Mouse (Mus musculus): ENCODE measurements around the gene Sema3g. TPM values are rescaled to one million over a fixed set of nuclear protein-coding genes. Genes with fewer than 3 reads are reported as not detected.

The Sema3g gene
- polyA plus RNA-seq, 1 experiment from 2014 or later = 3.8 TPM

DNA sequence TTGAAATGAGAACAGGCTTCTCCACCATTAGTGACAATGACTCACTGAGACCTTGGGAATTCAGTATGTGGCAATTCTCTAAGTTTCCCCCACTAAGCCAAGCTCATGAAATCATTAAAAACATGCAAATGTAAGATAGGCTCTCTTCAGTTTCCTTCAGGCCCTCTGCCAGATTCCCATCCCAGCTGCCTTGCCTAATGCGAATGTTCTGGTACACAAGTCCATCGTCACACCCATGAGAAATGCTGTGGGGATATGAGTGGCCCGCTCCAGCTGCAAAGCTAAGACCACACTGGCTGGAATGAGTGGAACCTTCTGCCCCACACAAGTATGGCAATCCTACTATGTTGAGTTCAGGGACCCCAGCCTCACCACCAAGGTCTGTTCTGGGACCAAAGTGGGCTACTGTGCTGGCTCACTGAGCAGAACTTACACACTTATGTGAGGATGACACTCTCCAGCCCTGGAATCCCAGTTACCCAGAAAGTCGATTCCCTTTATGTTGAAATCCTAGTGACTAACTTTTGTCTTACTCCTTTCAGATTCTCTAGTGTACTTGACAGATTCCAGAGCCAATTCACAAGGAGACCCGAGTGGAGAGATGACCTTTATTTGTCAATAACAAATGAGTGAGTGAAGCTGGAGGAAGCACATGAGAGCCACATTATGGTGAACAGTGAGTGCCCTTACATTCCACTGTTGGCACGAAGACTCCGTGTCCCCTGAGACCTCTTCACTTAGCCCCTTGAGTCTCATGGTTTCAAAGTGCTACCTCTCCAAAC, 19.6 kb downstream of the Sema3g start:
- H3K9me3 ChIP-seq (replicated peaks) = no peaks in the 10 kb centered on the region
- H3K9ac ChIP-seq = no peak overlapping the region
- H3K27ac ChIP-seq = no peak overlapping the region
- H3K4me1 ChIP-seq = peaks cover 14% of the 10 kb centered on the region
- 85% methylated on average over 7 of the region's 7 CpGs for WGBS
- 0 out of 2 replicates have a peak, but pooled peaks cover 6% of the 10 kb centered on the region for H3K36me3 ChIP-seq
- H3K4me2 ChIP-seq = no peak overlapping the region
- no peak overlapping the region for H3K4me3 ChIP-seq (replicated peaks)
- no peak for ATAC-seq (replicated peaks; ENCODE audit: low FRiP score)
- H3K27me3 ChIP-seq = no peaks in the 10 kb centered on the region

GRCm38 (mm10) chr14:31240528-31240927, 22.9 kb downstream of the Sema3g start:
- WGBS = 63% methylated on average over 3 of the region's 3 CpGs
- H3K27ac ChIP-seq = no peak overlapping the region
- 0 out of 2 replicates have a peak, but pooled peaks cover 6% of the 10 kb centered on the region for H3K36me3 ChIP-seq
- no peaks in the 10 kb centered on the region for H3K9me3 ChIP-seq (replicated peaks)
- no peaks in the 10 kb centered on the region for H3K4me1 ChIP-seq
- H3K9ac ChIP-seq = no peak overlapping the region
- no peak overlapping the region for H3K4me2 ChIP-seq
- ATAC-seq (replicated peaks; ENCODE audit: low FRiP score) = no peak
- H3K4me3 ChIP-seq (replicated peaks) = no peak overlapping the region
- no peaks in the 10 kb centered on the region for H3K27me3 ChIP-seq

- Histone ChIP-seq H3K9me3 (replicated peaks) (no peaks in the 10 kb centered on the region), H3K27ac (no peak overlapping the region), H3K4me1 (peaks cover under 1% of the 10 kb centered on the region; the same call in 1 of the 2 replicates), H3K27me3 (no peaks in the 10 kb centered on the region), H3K9ac (no peak overlapping the region), H3K36me3 (no peaks in the 10 kb centered on the region), H3K4me2 (no peak overlapping the region), H3K4me3 (replicated peaks) (no peak overlapping the region)
- ATAC-seq (replicated peaks; ENCODE audit: low FRiP score) = no peak
- WGBS = 86% methylated on average over 1 of the region's 1 CpGs
Observed at GRCm38 (mm10) chr14:31244777-31245176, 27.1 kb downstream of the Sema3g start.

GRCm38 (mm10) chr14:31245946-31246345, 28.3 kb downstream of the Sema3g start:
- Histone ChIP-seq H3K36me3 (no peaks in the 10 kb centered on the region), H3K27ac (no peak overlapping the region), H3K27me3 (no peaks in the 10 kb centered on the region), H3K4me1 (peaks cover 8% of the 10 kb centered on the region), H3K4me2 (no peak overlapping the region), H3K9me3 (replicated peaks) (no peaks in the 10 kb centered on the region), H3K9ac (no peak overlapping the region), H3K4me3 (replicated peaks) (no peak overlapping the region)
- no peak for ATAC-seq (replicated peaks; ENCODE audit: low FRiP score)
- WGBS = 90% methylated on average over 1 of the region's 1 CpGs

DNA sequence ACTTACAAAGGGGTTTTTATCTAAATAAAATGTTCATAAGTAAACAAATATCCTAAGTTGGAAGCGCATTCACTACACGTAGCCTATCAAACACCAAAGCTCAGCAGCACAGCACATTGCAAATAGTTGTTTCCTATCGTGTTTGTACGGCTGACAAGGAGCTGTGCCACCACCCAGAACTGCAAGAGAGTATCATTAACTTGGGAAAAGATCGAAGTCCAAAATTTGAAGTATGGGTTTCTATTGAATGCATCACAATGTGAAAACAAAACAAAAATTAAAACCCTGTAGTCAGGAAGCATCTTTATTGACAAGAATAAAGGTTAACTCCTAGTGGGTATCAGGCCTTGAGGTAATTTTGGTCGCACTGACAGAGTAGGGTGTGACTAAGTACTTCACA, 30.7 kb downstream of the Sema3g start:
- Histone ChIP-seq H3K4me2 (no peak overlapping the region), H3K4me3 (replicated peaks) (no peak overlapping the region), H3K27me3 (no peaks in the 10 kb centered on the region), H3K27ac (no peak overlapping the region), H3K9ac (no peak overlapping the region), H3K36me3 (peaks cover 10% of the 10 kb centered on the region), H3K9me3 (replicated peaks) (no peaks in the 10 kb centered on the region), H3K4me1 (peaks cover 21% of the 10 kb centered on the region)
- 92% methylated on average over 6 of the region's 6 CpGs for WGBS
- no peak for ATAC-seq (replicated peaks; ENCODE audit: low FRiP score)

- peak overlapping the region; percentile 100 for H3K4me3 ChIP-seq (replicated peaks)
- no peaks in the 10 kb centered on the region for H3K27me3 ChIP-seq
- H3K27ac ChIP-seq = peak overlapping the region; percentile 99
- H3K4me1 ChIP-seq = peaks cover 21% of the 10 kb centered on the region
- peak; percentile 10; the same call in 1 of the 2 replicates for ATAC-seq (replicated peaks; ENCODE audit: low FRiP score)
- no peaks in the 10 kb centered on the region for H3K9me3 ChIP-seq (replicated peaks)
- peak overlapping the region; percentile 75 for H3K4me2 ChIP-seq
- peaks cover 30% of the 10 kb centered on the region for H3K36me3 ChIP-seq
- WGBS = 17% methylated on average over 38 of the region's 38 CpGs
- H3K9ac ChIP-seq = peak overlapping the region; percentile 100
Observed at GRCm38 (mm10) chr14:31250222-31251083, 32.8 kb downstream of the Sema3g start.

DNA sequence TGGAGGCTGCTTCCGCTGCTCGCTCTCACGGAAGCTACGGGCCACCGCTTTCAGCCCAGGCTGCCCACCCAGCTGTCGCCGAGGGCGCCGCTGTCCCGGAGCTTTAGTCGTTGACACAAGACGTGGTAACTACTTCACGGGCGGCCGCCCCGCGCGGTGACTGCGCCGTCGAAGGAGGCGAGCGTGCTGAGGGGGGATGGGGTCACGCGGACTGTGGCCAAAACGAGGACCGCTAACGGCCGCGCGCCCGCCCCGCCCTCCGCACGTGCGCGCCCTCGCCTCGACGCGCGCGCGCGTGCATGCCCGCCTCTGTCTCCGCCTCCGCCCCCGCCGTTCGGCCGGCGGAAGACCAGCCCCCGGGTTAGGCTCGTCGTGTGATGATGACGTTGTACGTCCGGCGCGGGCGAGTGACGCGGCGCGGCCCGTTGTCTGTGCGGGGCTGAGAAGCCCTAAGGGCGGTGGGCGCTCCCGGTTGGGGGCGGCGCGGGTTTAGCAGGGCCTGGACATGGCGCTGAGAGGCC, 33.5 kb downstream of the Sema3g start, which contains the start of the genes Phf7 and Bap1:
Gene Phf7, minus strand, starts transcription at position 234 of the 521 bp plus-strand sequence.
Gene Bap1, plus strand, starts transcription at position 367 of the 521 bp plus-strand sequence.
- ATAC-seq (replicated peaks; ENCODE audit: low FRiP score) = peak; percentile 94
- Histone ChIP-seq H3K27ac (peak within 1 kb of the TSS; percentile 99), H3K36me3 (peaks cover 37% of the 10 kb centered on the region), H3K9me3 (replicated peaks) (no peaks in the 10 kb centered on the region), H3K4me1 (peaks cover 21% of the 10 kb centered on the region), H3K4me2 (peak within 1 kb of the TSS; percentile 75), H3K4me3 (replicated peaks) (peak within 1 kb of the TSS; percentile 100), H3K27me3 (no peaks in the 10 kb centered on the region), H3K9ac (peak within 1 kb of the TSS; percentile 100)
- under 1% methylated on average over 73 of the region's 75 CpGs for WGBS

GRCm38 (mm10) chr14:31251626-31252025, 34.0 kb downstream of the Sema3g start:
- Histone ChIP-seq H3K27ac (peak overlapping the region; percentile 99), H3K9me3 (replicated peaks) (no peaks in the 10 kb centered on the region), H3K27me3 (no peaks in the 10 kb centered on the region), H3K36me3 (peaks cover 42% of the 10 kb centered on the region), H3K4me1 (peaks cover 21% of the 10 kb centered on the region), H3K4me2 (peak overlapping the region; percentile 75), H3K4me3 (replicated peaks) (peak overlapping the region; percentile 100), H3K9ac (peak overlapping the region; percentile 100)
- no peak; the same call in 1 of the 2 replicates for ATAC-seq (replicated peaks; ENCODE audit: low FRiP score)
- WGBS = 1% methylated on average over 18 of the region's 18 CpGs

DNA sequence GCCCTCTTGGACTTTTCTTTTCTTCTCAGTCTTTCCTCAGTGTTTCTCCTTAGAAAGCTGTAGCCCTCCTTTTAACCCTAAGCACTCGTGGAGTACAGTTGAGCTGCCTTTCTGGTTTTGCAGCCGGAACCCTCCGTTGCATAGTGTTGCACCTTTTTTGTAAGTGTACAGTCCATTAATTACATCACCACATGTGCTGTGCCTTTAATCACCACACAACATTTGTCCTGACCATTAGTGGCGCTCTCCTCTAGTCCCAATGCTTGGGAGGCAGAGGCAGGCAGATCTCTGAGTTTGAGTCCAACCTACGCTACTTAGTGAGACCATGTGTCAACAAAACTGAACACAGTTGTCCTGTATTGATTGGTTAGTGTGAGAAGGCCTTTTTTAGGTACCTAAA, 34.4 kb downstream of the Sema3g start:
- H3K4me1 ChIP-seq = peaks cover 21% of the 10 kb centered on the region
- no peak for ATAC-seq (replicated peaks; ENCODE audit: low FRiP score)
- H3K4me2 ChIP-seq = peak overlapping the region; percentile 75
- peaks cover 47% of the 10 kb centered on the region for H3K36me3 ChIP-seq
- no peaks in the 10 kb centered on the region for H3K27me3 ChIP-seq
- no peaks in the 10 kb centered on the region for H3K9me3 ChIP-seq (replicated peaks)
- 88% methylated on average over 5 of the region's 5 CpGs for WGBS
- peak overlapping the region; percentile 100 for H3K9ac ChIP-seq
- H3K4me3 ChIP-seq (replicated peaks) = peak overlapping the region; percentile 100
- peak overlapping the region; percentile 99; the same call in 1 of the 2 replicates for H3K27ac ChIP-seq

DNA sequence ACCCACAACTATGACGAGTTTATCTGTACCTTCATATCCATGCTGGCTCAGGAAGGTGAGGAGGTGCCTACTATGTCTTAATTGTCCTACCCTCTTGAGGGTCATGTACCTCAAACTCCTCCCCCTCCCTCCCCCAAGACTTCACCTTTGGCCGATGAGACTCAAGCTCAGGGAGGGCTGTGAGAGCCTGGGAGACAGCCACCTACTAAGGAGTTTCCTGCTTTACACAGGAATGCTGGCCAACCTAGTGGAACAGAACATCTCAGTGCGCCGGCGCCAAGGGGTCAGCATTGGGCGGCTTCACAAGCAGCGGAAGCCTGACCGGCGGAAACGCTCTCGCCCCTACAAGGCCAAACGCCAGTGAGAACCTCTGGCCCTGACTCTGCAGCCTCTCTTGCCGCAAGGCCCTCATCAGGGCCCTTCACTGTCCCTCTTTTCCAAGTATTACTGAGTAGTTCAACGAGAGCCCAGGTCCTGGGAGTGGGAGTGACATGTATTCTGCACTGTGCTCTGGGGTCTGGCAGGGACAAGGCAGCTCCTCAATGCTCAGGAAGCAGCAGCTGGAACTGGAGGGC, 40.9 kb downstream of the Sema3g start:
- Histone ChIP-seq H3K9ac (no peak overlapping the region), H3K4me2 (no peak overlapping the region), H3K27ac (no peak overlapping the region), H3K4me3 (replicated peaks) (no peak overlapping the region), H3K9me3 (replicated peaks) (no peaks in the 10 kb centered on the region), H3K36me3 (peaks cover 99% of the 10 kb centered on the region), H3K4me1 (no peaks in the 10 kb centered on the region), H3K27me3 (no peaks in the 10 kb centered on the region)
- 93% methylated on average over 14 of the region's 14 CpGs for WGBS
- ATAC-seq (replicated peaks; ENCODE audit: low FRiP score) = no peak

DNA sequence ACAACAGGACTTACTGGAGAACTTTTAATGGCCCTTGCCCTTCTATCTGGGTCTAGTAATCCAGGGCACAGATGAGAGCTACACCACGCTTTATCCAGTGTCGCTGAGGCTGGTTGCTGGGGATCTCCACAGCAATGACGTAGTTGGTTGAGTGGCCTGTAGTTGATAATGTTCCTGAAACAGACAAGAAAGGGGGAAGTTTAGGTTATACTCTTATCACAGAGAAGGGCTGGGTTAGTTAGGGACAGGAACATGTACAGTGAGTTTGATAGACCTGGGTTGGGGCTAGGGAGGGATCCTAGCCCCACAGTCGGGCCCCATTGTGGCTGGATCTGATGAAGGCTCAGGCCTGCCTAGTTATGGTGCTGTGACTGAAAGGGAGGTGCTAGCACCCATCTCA, 42.7 kb downstream of the Sema3g start:
- ATAC-seq (replicated peaks; ENCODE audit: low FRiP score) = peak; percentile 47; the same call in 1 of the 2 replicates
- H3K36me3 ChIP-seq = peaks cover 81% of the 10 kb centered on the region
- 91% methylated on average over 4 of the region's 4 CpGs for WGBS

More for the DNA sequence above, 42.7 kb downstream of the Sema3g start:
- no peaks in the 10 kb centered on the region for H3K9me3 ChIP-seq (replicated peaks)
- H3K4me2 ChIP-seq = no peak overlapping the region
- no peaks in the 10 kb centered on the region for H3K27me3 ChIP-seq
- H3K4me3 ChIP-seq (replicated peaks) = no peak overlapping the region
- no peak overlapping the region for H3K27ac ChIP-seq
- no peak overlapping the region for H3K9ac ChIP-seq
- H3K4me1 ChIP-seq = no peaks in the 10 kb centered on the region
